Mouse (Mus musculus): Measurements from ENCODE around the gene Trp53i11.

DNA sequence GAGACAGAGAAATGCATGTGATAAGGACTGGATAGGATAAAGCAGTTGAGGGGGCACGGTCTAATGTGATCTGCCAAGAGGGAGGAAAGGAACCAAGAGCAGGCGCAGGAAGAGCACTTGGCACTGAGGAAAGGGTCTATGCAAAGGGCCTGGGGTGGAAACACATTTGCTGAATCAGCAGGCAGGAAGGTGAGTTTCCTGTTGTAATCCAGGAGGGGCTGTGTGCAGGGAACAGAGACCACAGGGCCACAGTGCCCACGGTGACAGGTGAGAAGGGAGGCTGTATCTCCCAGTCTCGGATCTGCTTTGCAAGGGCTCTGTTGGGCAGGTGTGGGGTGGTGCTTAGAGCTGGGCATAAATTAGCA lies 9.1 kb upstream of the Trp53i11 start:
- TF ChIP-seq POLR2A (IDR thresholded peaks at IDR 0.05; ENCODE audit: low read depth, low read length) (no peak), CTCF (IDR thresholded peaks at IDR 0.05; ENCODE audit: extremely low read depth, insufficient read length, insufficient replicate concordance, low read depth, low read length) (no peak)
